16 mouse cellular contexts compared by ENCODE assay signal in genomic region chr2:51935921-51936320, GRCm38 (mm10). TPM values are rescaled to one million over a fixed set of nuclear protein-coding genes. Genes with fewer than 3 reads are reported as not detected.
DNase-seq lines count a peak whose midpoint lies in the region; ATAC-seq lines count a peak whose summit lies in the region.
"Had no signal": no experiment of that assay in that cellular context is flagged by ENCODE, and none has a peak within 500 bp of the region (broad histone marks: within the 10 kb centered on the region; RNA-seq: fewer than 3 reads in every experiment).

No protein-coding gene starts in this region.

- H3K36me3 ChIP-seq in splenic B cell, adult 2 months (ENCODE audit: control insufficient read depth, insufficient read depth, low read length, poor library complexity, severe bottlenecking): no peaks in the 10 kb centered on the region
- H3K36me3 ChIP-seq: embryonic facial prominence, embryonic 12.5 days; forebrain, embryonic 10.5 days had no signal

- DNase-seq in kidney, adult 9 months: peak; percentile 16
- DNase-seq in kidney, adult 11 months: no peak
- peak; percentile 54 for DNase-seq in CD4-positive, CD25-positive, alpha-beta regulatory T cell, adult 2 months (ENCODE audit: low read depth, low spot score)
- DNase-seq in splenic B cell, adult 2 months (ENCODE audit: low read depth, low spot score): peak; percentile 42
- DNase-seq in Muller cell, postnatal 12 days (ENCODE audit: inconsistent ontology term): no peak
- DNase-seq in heart, postnatal 25 days (ENCODE audit: low spot score): no peak
- DNase-seq: cerebellum, postnatal 36 days; gastrocnemius, postnatal 36 days; kidney, postnatal 14 days; layer of hippocampus, adult 9-11 months; right cerebral cortex, postnatal 25 days had no signal

- no peaks in the 10 kb centered on the region for H3K27me3 ChIP-seq in splenic B cell, adult 2 months (ENCODE audit: control insufficient read depth, insufficient read depth, low read length, poor library complexity, severe bottlenecking)
- H3K27me3 ChIP-seq: embryonic facial prominence, embryonic 12.5 days had no signal

- peak; percentile 21 for ATAC-seq in inflammation-experienced regulatory T-cells, adult 6 months
- ATAC-seq: intestine, embryonic 16.5 days; midbrain, embryonic 16.5 days had no signal

- intact Hi-C loops in heart, postnatal 25 days (cut with DNase I): loop anchor here (2.0 kb wide), 1 partner anchor 141 kb away; no protein-coding TSS in a partner anchor

RNA-seq across cellular contexts. Expression of gene Rbm43, which starts 1.0 kb away (rescaled TPM):
- 10 to 100 TPM; 29.8 to 56.9 (median 37.3) TPM for polyA plus RNA-seq in inflammation-experienced regulatory T-cells, adult 6 months (2017; shearing (Covaris generic))
- total RNA-seq in heart, postnatal 25 days (2021): 1 to 10 TPM; 3.9 to 4.4 TPM

RNA-seq across cellular contexts. Expression of gene Nmi, which starts 37.4 kb away (rescaled TPM):
- 100 to 1,000 TPM; 168 to 202 (median 175) TPM for polyA plus RNA-seq in inflammation-experienced regulatory T-cells, adult 6 months (2017; shearing (Covaris generic))
- total RNA-seq in heart, postnatal 25 days (2021): 1 to 10 TPM; 5.6 to 6.4 TPM

Comparison
In these comparisons a context has a peak if more than half of its experiments do, and no peak if none do; other contexts are left out.
1. DNase-seq: peak in kidney, adult 9 months (single experiment), CD4-positive, CD25-positive, alpha-beta regulatory T cell, adult 2 months (single experiment) and splenic B cell, adult 2 months (single experiment); none in kidney, adult 11 months (single experiment), Muller cell, postnatal 12 days (single experiment) and heart, postnatal 25 days (single experiment).